9 mouse cellular contexts compared by ENCODE assay signal in the genomic region with DNA sequence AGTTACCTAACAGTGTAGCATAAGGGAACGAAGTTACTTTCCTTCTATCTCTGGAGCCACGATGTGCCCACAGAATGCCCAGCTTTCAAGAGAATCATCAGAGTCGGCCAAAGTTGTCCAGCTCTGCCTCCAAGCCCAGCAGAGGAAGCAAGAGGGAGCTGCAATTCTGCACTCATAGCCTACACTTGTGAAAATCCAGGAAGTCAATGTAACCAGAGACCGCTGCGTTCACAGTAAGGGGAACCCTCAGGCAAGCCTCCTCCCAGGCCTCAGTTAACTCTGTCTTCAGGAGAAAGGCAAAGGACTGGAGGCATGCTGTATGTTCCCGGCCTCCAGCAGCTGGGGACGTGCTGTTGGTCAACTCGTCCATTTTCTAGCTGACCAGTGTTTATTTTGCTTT. TPM values are rescaled to one million over a fixed set of nuclear protein-coding genes. Genes with fewer than 3 reads are reported as not detected.
DNase-seq lines count a peak whose midpoint lies in the region; ATAC-seq and TF ChIP-seq lines count a peak whose summit lies in the region.
"Had no signal": no experiment of that assay in that cellular context is flagged by ENCODE, and none has a peak within 500 bp of the region (broad histone marks: within the 10 kb centered on the region; RNA-seq: fewer than 3 reads in every experiment).

No protein-coding gene starts in this region.

- no peaks in the 10 kb centered on the region for H3K36me3 ChIP-seq in hindbrain, embryonic 12.5 days
- H3K36me3 ChIP-seq in midbrain, embryonic 11.5 days (ENCODE audit: control insufficient read depth, insufficient read depth, low read length): no peaks in the 10 kb centered on the region

- H3K9ac ChIP-seq in hindbrain, embryonic 12.5 days: no peak overlapping the region
- peak overlapping the region; percentile 91 for H3K9ac ChIP-seq in midbrain, embryonic 11.5 days (ENCODE audit: low read length)

- no peak for TF ChIP-seq POLR2A in cerebellum, adult 2 months (IDR thresholded peaks at IDR 0.05; ENCODE audit: borderline replicate concordance, insufficient read depth, low read length)

- no peak for DNase-seq in cerebellum, adult 2 months
- no peak for DNase-seq in cerebellum, adult 8-10 months
- peak; percentile 48 for DNase-seq in embryo, embryonic 10 days (ENCODE audit: low spot score)
- DNase-seq in midbrain, embryonic 11.5 days (ENCODE audit: low spot score, missing footprints): no peak
- no peak for DNase-seq in adrenal gland, postnatal 4 days (ENCODE audit: low spot score in 2 of 2)
- no peak for DNase-seq in layer of hippocampus, adult 9-10 months (ENCODE audit: low spot score)
- DNase-seq in right cerebral cortex, postnatal 4 days: no peak

- peaks cover 28% of the 10 kb centered on the region for H3K4me1 ChIP-seq in cerebellum, adult 2 months (ENCODE audit: control insufficient read depth, insufficient read depth, low read length)
- H3K4me1 ChIP-seq in hindbrain, embryonic 12.5 days: peaks cover 43% of the 10 kb centered on the region
- peaks cover 20% of the 10 kb centered on the region for H3K4me1 ChIP-seq in midbrain, embryonic 11.5 days (ENCODE audit: control insufficient read depth, insufficient read depth, low read length)

- WGBS in cerebellum, adult 2 months: 18% methylated on average over 8 of the region's 8 CpGs
- 35% methylated on average over 8 of the region's 8 CpGs for WGBS in hindbrain, embryonic 12.5 days
- 57% methylated on average over 8 of the region's 8 CpGs for WGBS in midbrain, embryonic 11.5 days

- no peaks in the 10 kb centered on the region for H3K9me3 ChIP-seq in hindbrain, embryonic 12.5 days (replicated peaks)
- no peaks in the 10 kb centered on the region for H3K9me3 ChIP-seq in midbrain, embryonic 11.5 days (ENCODE audit: control insufficient read depth, low read length)

- H3K4me2 ChIP-seq in hindbrain, embryonic 12.5 days (replicated peaks): peak overlapping the region; percentile 90
- peak overlapping the region; percentile 96 for H3K4me2 ChIP-seq in midbrain, embryonic 11.5 days

- H3K27me3 ChIP-seq in cerebellum, adult 2 months (ENCODE audit: control insufficient read depth, insufficient read depth, low read length): no peaks in the 10 kb centered on the region
- H3K27me3 ChIP-seq in hindbrain, embryonic 12.5 days: peaks cover 15% of the 10 kb centered on the region
- H3K27me3 ChIP-seq in midbrain, embryonic 11.5 days (ENCODE audit: control insufficient read depth, insufficient read depth, low read length): peaks cover 11% of the 10 kb centered on the region

- peak overlapping the region; percentile 79 for H3K4me3 ChIP-seq in cerebellum, adult 2 months (replicated peaks; ENCODE audit: insufficient read depth, low read depth, low read length)
- peak overlapping the region; percentile 82; the same call in 1 of the 2 replicates for H3K4me3 ChIP-seq in hindbrain, embryonic 12.5 days
- H3K4me3 ChIP-seq in midbrain, embryonic 11.5 days (ENCODE audit: low read depth, low read length): peak overlapping the region; percentile 85; the same call in 1 of the 2 replicates

- no peak for ATAC-seq in hindbrain, embryonic 12.5 days (ENCODE audit: low FRiP score)
- ATAC-seq in midbrain, embryonic 11.5 days (ENCODE audit: low FRiP score): no peak

- TF ChIP-seq CTCF in cerebellum, adult 2 months (IDR thresholded peaks at IDR 0.05; ENCODE audit: borderline replicate concordance, insufficient read depth, low read depth, low read length): no peak

- peak overlapping the region; percentile 94 for H3K27ac ChIP-seq in cerebellum, adult 2 months (ENCODE audit: insufficient read depth, low read length)
- peak overlapping the region; percentile 82 for H3K27ac ChIP-seq in hindbrain, embryonic 12.5 days
- H3K27ac ChIP-seq in midbrain, embryonic 11.5 days (ENCODE audit: low read depth, low read length): peak overlapping the region; percentile 71

RNA-seq across cellular contexts. Expression of a gene that starts 0.7 kb away (rescaled TPM):
- polyA plus RNA-seq in cerebellum, adult 2 months (2012; rRNA removed): 2.5 and 2.8 TPM in 2 replicates
- 4.4 and 4.6 TPM in 2 replicates for polyA plus RNA-seq in hindbrain, embryonic 12.5 days (2016; fragmentation: Nextera tagmentation; extraction: Ambion mirVana)
- 2.5 and 3.4 TPM in 2 replicates for polyA plus RNA-seq in midbrain, embryonic 11.5 days (2014; fragmentation: Nextera tagmentation; extraction: Ambion mirVana)
- 1 to 10 TPM; 6.2 to 6.8 TPM for total RNA-seq in adrenal gland, postnatal 4 days (2021)

RNA-seq across cellular contexts. Expression of a gene that starts 0.7 kb away (rescaled TPM):
- polyA plus RNA-seq in cerebellum, adult 2 months (2012; rRNA removed): 16.0 and 17.0 TPM in 2 replicates
- polyA plus RNA-seq in hindbrain, embryonic 12.5 days (2016; fragmentation: Nextera tagmentation; extraction: Ambion mirVana): 11.0 and 11.2 TPM in 2 replicates
- polyA plus RNA-seq in midbrain, embryonic 11.5 days (2014; fragmentation: Nextera tagmentation; extraction: Ambion mirVana): 16.2 and 17.5 TPM in 2 replicates
- total RNA-seq in adrenal gland, postnatal 4 days (2021): 10 to 100 TPM; 13.6 to 15.4 TPM

RNA-seq across cellular contexts. Expression of a gene that starts 25.2 kb away (rescaled TPM):
- polyA plus RNA-seq in cerebellum, adult 2 months (2012; rRNA removed): 10.0 and 10.4 TPM in 2 replicates
- polyA plus RNA-seq in hindbrain, embryonic 12.5 days (2016; fragmentation: Nextera tagmentation; extraction: Ambion mirVana): 7.8 and 10.2 TPM in 2 replicates
- polyA plus RNA-seq in midbrain, embryonic 11.5 days (2014; fragmentation: Nextera tagmentation; extraction: Ambion mirVana): 3.0 and 3.8 TPM in 2 replicates
- total RNA-seq in adrenal gland, postnatal 4 days (2021): 1 to 10 TPM; 7.2 to 7.3 TPM

RNA-seq across cellular contexts. Expression of a gene that starts 58.9 kb away (rescaled TPM):
- polyA plus RNA-seq in cerebellum, adult 2 months (2012; rRNA removed): not detected in 2 replicates
- 0.14 TPM in 1 of 2 replicates, not detected in the other for polyA plus RNA-seq in hindbrain, embryonic 12.5 days (2016; fragmentation: Nextera tagmentation; extraction: Ambion mirVana)
- polyA plus RNA-seq in midbrain, embryonic 11.5 days (2014; fragmentation: Nextera tagmentation; extraction: Ambion mirVana): not detected in 2 replicates
- under 1 TPM in 1 of 2 experiments, not detected in 1; 0.25 TPM for total RNA-seq in adrenal gland, postnatal 4 days (2021)
- polyA plus RNA-seq: spleen, adult 2 months had no signal
